Mouse (Mus musculus) forebrain, embryonic 14.5 days (tissue): ENCODE data around the gene Pex5. TPM values are rescaled to one million over a fixed set of nuclear protein-coding genes. Genes with fewer than 3 reads are reported as not detected.
A peak's percentile ranks its signal among the peaks of the same experiment; 100 is the strongest.

Source experiments
- ATAC-seq: fragments of 200-750 bp; cut with Nextera tagmentation; 2 replicates; pipeline ENCODE4 v1.8.0; 2017; ENCODE audit warnings: mild to moderate bottlenecking, moderate library complexity
- DNase-seq: peaks from one replicate; pipeline ENCODE4 v3.0.0-alpha.2; 2015; ENCODE audit warnings: low spot score
- H3K27ac ChIP-seq: fragments of 300-500 bp; sonication (generic); 2 replicates; pipeline ENCODE4 v1.5.1; 2014; ENCODE audit warnings: low read depth, mild to moderate bottlenecking, control low read depth, low read length, moderate library complexity
- H3K27me3 ChIP-seq: fragments of 300-500 bp; sonication (generic); replicated peaks from 2 replicates; pipeline ENCODE4 v1.6.1; 2014; ENCODE audit warnings: low read length, control low read depth, mixed read lengths; ENCODE audit not compliant: control insufficient read depth, insufficient read depth
- H3K36me3 ChIP-seq: fragments of 300-500 bp; sonication (generic); 2 replicates; pipeline ENCODE4 v1.6.1; 2014; ENCODE audit warnings: low read length, control low read depth; ENCODE audit not compliant: control insufficient read depth, insufficient read depth
- H3K4me1 ChIP-seq: fragments of 300-500 bp; sonication (generic); 2 replicates; pipeline ENCODE4 v1.6.1; 2014; ENCODE audit warnings: antibody characterized with exemption, low read length, control low read depth; ENCODE audit not compliant: control insufficient read depth, insufficient read depth
- H3K4me2 ChIP-seq: fragments of 300-500 bp; sonication (generic); 2 replicates; pipeline ENCODE4 v1.6.1; 2014; ENCODE audit warnings: mild to moderate bottlenecking, control low read depth, low read length
- H3K4me3 ChIP-seq: fragments of 300-500 bp; sonication (generic); 2 replicates; pipeline ENCODE4 v1.5.1; 2014; ENCODE audit warnings: low read depth, low read length, control low read depth
- H3K9ac ChIP-seq: fragments of 300-500 bp; sonication (generic); 2 replicates; pipeline ENCODE4 v1.6.1; 2014; ENCODE audit warnings: mild to moderate bottlenecking, low read length, control low read depth, moderate library complexity
- H3K9me3 ChIP-seq: fragments of 300-500 bp; sonication (generic); replicated peaks from 2 replicates; pipeline ENCODE4 v1.6.1; 2016; ENCODE audit warnings: low read length, control low read depth, mixed read lengths; ENCODE audit not compliant: control insufficient read depth
- WGBS: fragments of 180-500 bp; shearing (Covaris S2); extraction: QIAGEN DNeasy Blood & Tissue Kit; methylation state at CpG from one replicate; pipeline ENCODE4 v1.1.7; 2014; 5-methylcytosine and 5-hydroxymethylcytosine counted together
- polyA plus RNA-seq: library from polyadenylated mRNA; unstranded; fragments of >200 nt; fragmentation: Nextera tagmentation; extraction: Ambion mirVana; gene quantifications from 2 replicates; pipeline ENCODE4 v1.2.1, GENCODE M21; 2014

Pex5 gene
- 55.9 and 63.2 TPM in 2 replicates for polyA plus RNA-seq

DNA sequence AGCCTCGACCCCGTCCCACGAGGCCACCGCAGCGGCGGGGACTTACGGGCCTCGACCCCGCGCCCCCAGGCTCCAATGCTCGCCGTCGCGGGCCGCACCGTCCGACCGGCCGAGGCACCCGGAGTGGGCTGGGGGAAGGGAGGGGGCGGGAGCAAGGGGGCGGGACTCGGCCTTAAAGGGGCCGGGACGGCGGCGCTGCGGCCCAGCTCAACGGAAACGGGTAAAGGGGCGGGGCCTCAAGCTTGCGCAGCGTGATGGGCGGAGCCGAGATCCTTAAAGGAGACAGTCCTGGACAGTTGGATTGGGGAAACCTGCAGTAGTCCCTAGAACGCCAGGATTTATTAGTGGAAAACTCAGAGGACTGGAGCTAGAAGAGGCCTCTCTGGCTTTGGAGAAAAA lies at the start of gene Pex5:
Gene Pex5 (minus strand): TSS at position 141 of the 399 bp plus-strand sequence.
- DNase-seq (peak; percentile 97), ATAC-seq (peak; percentile 96)
- peak within 1 kb of the TSS; percentile 66 for H3K27ac ChIP-seq
- under 1% methylated on average over 26 of the region's 36 CpGs for WGBS
- H3K4me1 ChIP-seq: peaks cover 6% of the 10 kb centered on the region; the same call in 1 of the 2 replicates
- H3K4me2 ChIP-seq: peak within 1 kb of the TSS; percentile 62
- peaks cover 26% of the 10 kb centered on the region for H3K36me3 ChIP-seq
- peak within 1 kb of the TSS; percentile 88 for H3K9ac ChIP-seq
- peak within 1 kb of the TSS; percentile 84 for H3K4me3 ChIP-seq
- H3K27me3 ChIP-seq: no peaks in the 10 kb centered on the region
- H3K9me3 ChIP-seq: no peaks in the 10 kb centered on the region

DNA sequence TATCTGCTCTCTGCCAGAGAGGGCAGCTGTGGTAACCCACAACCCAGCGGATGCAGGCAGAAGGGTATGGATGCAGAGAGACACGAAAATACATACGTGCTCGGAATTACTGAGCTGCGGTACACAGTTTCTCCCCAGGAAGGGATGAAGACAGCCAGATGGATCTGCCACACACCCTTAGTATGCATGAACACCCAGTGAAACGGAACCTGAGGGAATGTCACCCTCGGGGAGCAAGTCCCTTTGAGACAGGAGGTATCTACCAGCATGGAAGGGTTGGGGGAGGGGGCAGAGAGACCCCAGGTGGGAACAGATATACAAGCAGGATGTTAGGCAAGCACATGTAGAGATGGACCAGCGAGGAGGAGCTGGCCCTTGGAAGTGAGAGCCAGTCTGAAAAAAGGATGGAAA lies 49.0 kb upstream of the Pex5 start:
- peak overlapping the region; percentile 58 for H3K4me2 ChIP-seq
- ATAC-seq: peak; percentile 33
- H3K9ac ChIP-seq: peak overlapping the region; percentile 72
- no peaks in the 10 kb centered on the region; the same call in 1 of the 2 replicates for H3K4me1 ChIP-seq
- peak overlapping the region; percentile 43 for H3K4me3 ChIP-seq
- peak; percentile 50 for DNase-seq
- H3K27me3 ChIP-seq: no peaks in the 10 kb centered on the region
- no peaks in the 10 kb centered on the region for H3K9me3 ChIP-seq
- WGBS: 18% methylated on average over 8 of the region's 8 CpGs
- H3K36me3 ChIP-seq: peaks cover 5% of the 10 kb centered on the region; the same call in 1 of the 2 replicates
- no peak overlapping the region for H3K27ac ChIP-seq

DNA sequence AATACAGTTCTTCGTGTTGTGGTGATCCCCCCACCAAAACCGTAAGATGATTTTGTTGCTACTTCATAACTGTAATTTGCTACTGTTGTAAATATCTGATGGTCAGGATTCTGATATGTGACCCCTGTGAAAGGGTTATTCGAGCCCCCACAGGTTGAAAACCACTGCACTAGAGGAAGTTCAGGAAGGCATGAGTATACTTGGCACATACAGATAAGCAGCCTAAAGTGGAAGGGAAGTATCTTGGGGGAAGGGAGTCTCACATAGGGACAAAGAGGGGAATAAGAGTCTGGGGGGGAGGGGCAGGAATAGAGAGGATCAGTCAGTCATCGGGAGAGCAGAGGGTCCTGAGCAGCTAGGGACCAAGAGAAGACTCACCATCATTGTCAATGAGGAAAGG lies 44.5 kb upstream of the Pex5 start:
- 87% methylated on average over 4 of the region's 4 CpGs for WGBS
- peaks cover 8% of the 10 kb centered on the region; the same call in 1 of the 2 replicates for H3K36me3 ChIP-seq
- no peak overlapping the region for H3K4me3 ChIP-seq
- no peaks in the 10 kb centered on the region for H3K9me3 ChIP-seq
- no peak overlapping the region for H3K9ac ChIP-seq
- no peaks in the 10 kb centered on the region for H3K27me3 ChIP-seq
- no peak overlapping the region for H3K4me2 ChIP-seq
- no peak for ATAC-seq
- H3K27ac ChIP-seq: no peak overlapping the region
- H3K4me1 ChIP-seq: no peaks in the 10 kb centered on the region
- DNase-seq: no peak

GRCm38 (mm10) chr6:124458505-124458904 lies 43.6 kb upstream of the Pex5 start:
- WGBS: 90% methylated on average over 11 of the region's 11 CpGs
- Histone ChIP-seq H3K27ac (no peak overlapping the region), H3K9ac (no peak overlapping the region), H3K36me3 (peaks cover 8% of the 10 kb centered on the region; the same call in 1 of the 2 replicates), H3K4me1 (no peaks in the 10 kb centered on the region), H3K4me2 (no peak overlapping the region), H3K4me3 (no peak overlapping the region), H3K9me3 (no peaks in the 10 kb centered on the region), H3K27me3 (no peaks in the 10 kb centered on the region)
- no peak for ATAC-seq
- DNase-seq: no peak

- Histone ChIP-seq H3K9ac (no peak overlapping the region), H3K36me3 (peaks cover 8% of the 10 kb centered on the region; the same call in 1 of the 2 replicates), H3K4me1 (no peaks in the 10 kb centered on the region), H3K27me3 (no peaks in the 10 kb centered on the region), H3K9me3 (no peaks in the 10 kb centered on the region), H3K4me3 (no peak overlapping the region), H3K4me2 (no peak overlapping the region), H3K27ac (no peak overlapping the region)
- ATAC-seq (no peak), DNase-seq (no peak)
- WGBS: 90% methylated on average over 5 of the region's 5 CpGs
These were observed 43.0 kb upstream of the Pex5 start for GRCm38 (mm10) chr6:124457827-124458226.

GRCm38 (mm10) chr6:124456243-124456642 lies 41.4 kb upstream of the Pex5 start:
- H3K36me3 ChIP-seq: peaks cover 8% of the 10 kb centered on the region; the same call in 1 of the 2 replicates

GRCm38 (mm10) chr6:124453756-124454155 lies 38.9 kb upstream of the Pex5 start:
- Histone ChIP-seq H3K27me3 (no peaks in the 10 kb centered on the region), H3K4me2 (no peak overlapping the region), H3K36me3 (peaks cover 13% of the 10 kb centered on the region; the same call in 1 of the 2 replicates), H3K9ac (no peak overlapping the region), H3K4me1 (no peaks in the 10 kb centered on the region), H3K9me3 (no peaks in the 10 kb centered on the region), H3K27ac (no peak overlapping the region), H3K4me3 (no peak overlapping the region)
- WGBS: 52% methylated on average over 4 of the region's 4 CpGs
- DNase-seq: no peak
- no peak; the same call in 1 of the 2 replicates for ATAC-seq

More at GRCm38 (mm10) chr6:124456243-124456642, 41.4 kb upstream of the Pex5 start:
- Histone ChIP-seq H3K4me1 (no peaks in the 10 kb centered on the region), H3K4me3 (no peak overlapping the region), H3K9me3 (no peaks in the 10 kb centered on the region), H3K27ac (no peak overlapping the region), H3K9ac (no peak overlapping the region), H3K27me3 (no peaks in the 10 kb centered on the region), H3K4me2 (no peak overlapping the region)
- DNase-seq: no peak
- no peak for ATAC-seq
- WGBS: 91% methylated on average over 5 of the region's 5 CpGs

- H3K4me3 ChIP-seq: no peak overlapping the region
- H3K9me3 ChIP-seq: no peaks in the 10 kb centered on the region
- no peaks in the 10 kb centered on the region for H3K4me1 ChIP-seq
- WGBS: 71% methylated on average over 3 of the region's 3 CpGs
- no peaks in the 10 kb centered on the region for H3K27me3 ChIP-seq
- ATAC-seq: no peak
- no peak overlapping the region for H3K4me2 ChIP-seq
- H3K27ac ChIP-seq: no peak overlapping the region
- peaks cover 14% of the 10 kb centered on the region; the same call in 1 of the 2 replicates for H3K36me3 ChIP-seq
- H3K9ac ChIP-seq: no peak overlapping the region
- DNase-seq: no peak
These were observed 37.1 kb upstream of the Pex5 start for GRCm38 (mm10) chr6:124451995-124452394.

DNA sequence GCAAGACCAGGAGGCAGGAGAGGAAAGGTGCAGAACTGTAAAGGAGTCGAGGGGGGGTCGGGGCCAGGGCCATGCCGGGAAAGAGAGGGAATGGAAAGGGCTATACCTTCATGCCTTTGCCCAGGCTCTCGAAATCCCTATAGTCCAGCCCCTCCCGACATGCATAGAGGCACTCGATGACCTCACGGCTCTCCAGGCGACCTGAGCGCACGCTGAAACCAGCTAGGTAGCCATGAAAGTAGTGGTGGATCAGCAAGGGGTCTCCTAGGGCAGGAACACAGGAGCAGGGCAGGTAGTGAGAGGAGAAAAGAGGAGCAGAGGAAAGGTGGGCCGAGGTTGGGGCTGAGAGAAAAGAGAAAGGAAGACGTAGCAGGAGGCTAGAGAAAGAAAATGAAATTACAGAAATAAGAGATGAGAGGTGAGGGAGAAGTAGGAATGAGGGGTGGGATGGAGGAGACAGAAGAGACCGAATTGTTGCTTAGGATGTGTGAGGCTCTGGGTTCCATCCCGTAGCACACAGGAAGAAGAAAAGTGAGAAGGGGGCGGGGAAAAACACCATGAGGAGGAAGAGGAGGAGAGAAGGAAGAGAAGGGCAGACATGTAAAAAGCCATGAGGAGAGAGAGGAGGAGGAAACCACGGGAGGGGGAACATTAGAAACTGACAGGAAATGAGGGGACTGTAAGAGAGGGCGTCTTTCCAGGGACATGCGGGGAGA lies 35.0 kb upstream of the Pex5 start:
- no peak overlapping the region for H3K27ac ChIP-seq
- H3K9ac ChIP-seq: no peak overlapping the region
- DNase-seq (no peak), ATAC-seq (no peak)
- H3K27me3 ChIP-seq: no peaks in the 10 kb centered on the region
- WGBS: 88% methylated on average over 18 of the region's 18 CpGs
- no peak overlapping the region for H3K4me2 ChIP-seq
- H3K36me3 ChIP-seq: peaks cover 14% of the 10 kb centered on the region; the same call in 1 of the 2 replicates
- no peak overlapping the region for H3K4me3 ChIP-seq
- H3K4me1 ChIP-seq: no peaks in the 10 kb centered on the region
- H3K9me3 ChIP-seq: no peaks in the 10 kb centered on the region
